Mouse (Mus musculus) splenic B cell, adult 2 months (primary cell): Measurements from ENCODE around the gene Hrasls5.

ENCODE experiments used
- DNase-seq: peaks from one replicate; pipeline ENCODE4 v3.0.0-alpha.2; 2011; ENCODE audit warnings: low read depth, low spot score
- H3K27me3 ChIP-seq: 2 replicates; pipeline ENCODE4 v1.6.1; 2012; ENCODE audit warnings: mild to moderate bottlenecking, low read length, moderate library complexity, mixed read lengths; ENCODE audit not compliant: control insufficient read depth, poor library complexity, insufficient read depth, severe bottlenecking
- H3K36me3 ChIP-seq: 2 replicates; pipeline ENCODE4 v1.6.1; 2012; ENCODE audit warnings: mild to moderate bottlenecking, low read length, moderate library complexity, mixed read lengths; ENCODE audit not compliant: control insufficient read depth, poor library complexity, insufficient read depth, severe bottlenecking

Hrasls5 gene

GRCm38 (mm10) chr19:7633786-7634185 lies 21.4 kb downstream of the Hrasls5 start:
- DNase-seq = no peak
- no peaks in the 10 kb centered on the region for H3K36me3 ChIP-seq
- no peaks in the 10 kb centered on the region for H3K27me3 ChIP-seq

- Histone ChIP-seq H3K27me3 (no peaks in the 10 kb centered on the region), H3K36me3 (no peaks in the 10 kb centered on the region)
- no peak for DNase-seq
Observed at GRCm38 (mm10) chr19:7648913-7649666, 36.7 kb downstream of the Hrasls5 start.

GRCm38 (mm10) chr19:7672033-7672432 lies 59.7 kb downstream of the Hrasls5 start:
- Histone ChIP-seq H3K36me3 (no peaks in the 10 kb centered on the region), H3K27me3 (no peaks in the 10 kb centered on the region)
- DNase-seq = no peak

GRCm38 (mm10) chr19:7687988-7688387 lies 75.6 kb downstream of the Hrasls5 start:
- DNase-seq = no peak
- Histone ChIP-seq H3K36me3 (no peaks in the 10 kb centered on the region), H3K27me3 (no peaks in the 10 kb centered on the region)
